In the genomic region with DNA sequence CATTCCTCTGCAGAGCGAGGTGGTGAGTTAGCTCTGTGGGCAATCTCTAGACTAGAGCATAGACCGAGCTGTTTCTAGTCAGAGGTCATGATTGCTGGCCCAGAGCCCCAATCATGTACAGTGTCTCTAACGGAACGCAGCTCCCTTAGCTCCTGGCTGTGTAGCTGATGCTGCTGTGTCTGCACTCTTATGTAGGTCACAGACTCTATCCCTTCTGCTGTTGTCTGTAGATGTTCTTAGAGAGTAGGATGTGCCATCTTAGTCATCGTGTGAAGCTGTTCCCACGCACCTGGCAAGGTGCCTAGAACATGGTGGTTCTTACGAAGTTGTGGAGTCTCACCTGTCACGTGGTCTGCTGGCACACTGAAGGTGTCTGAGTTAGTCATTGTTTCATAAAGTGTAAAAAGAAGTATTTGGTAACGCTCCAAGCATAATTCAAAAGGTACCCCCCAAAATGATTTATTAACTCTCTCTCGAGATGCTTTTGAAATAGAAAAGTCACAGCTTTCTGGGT, we compare ENCODE assay signal across 11 mouse cellular contexts.
DNase-seq lines count a peak whose midpoint lies in the region; ATAC-seq and TF ChIP-seq lines count a peak whose summit lies in the region.
"Had no signal": no experiment of that assay in that cellular context is flagged by ENCODE, and none has a peak within 500 bp of the region (broad histone marks: within the 10 kb centered on the region; RNA-seq: fewer than 3 reads in every experiment).

No protein-coding gene starts in this region.

- peak overlapping the region; percentile 87 for H3K27ac ChIP-seq in left cerebral cortex, adult 2 months
- H3K27ac ChIP-seq: heart, embryonic 13.5 days had no signal

- TF ChIP-seq CTCF in left cerebral cortex, adult 2 months (IDR thresholded peaks at IDR 0.05), result no peak

- DNase-seq in left cerebral cortex, adult 11 months (ENCODE audit: low spot score), result peak; percentile 90
- DNase-seq in left cerebral cortex, postnatal 4 days, result no peak
- peak; percentile 56 to 84 for DNase-seq in frontal cortex, postnatal 10 days (ENCODE audit: low spot score in 2 of 2)
- DNase-seq in left cerebral cortex, adult 2 months (ENCODE audit: extremely low spot score in 1 of 2, low spot score in 2 of 2), result peak; percentile 88 to 93
- peak; percentile 9 for DNase-seq in right cerebral cortex, postnatal 4 days
- no peak for DNase-seq in heart, postnatal 10 days
- DNase-seq in kidney, postnatal 14 days, result no peak
- DNase-seq: kidney, adult 11 months had no signal

- no peak for ATAC-seq in activated CD4-positive, CD25-positive, alpha-beta regulatory T cell, adult 4 months

- intact Hi-C loops in left cerebral cortex, postnatal 4 days (cut with DNase I), result loop anchor here (10.0 kb wide), 1 partner anchor 157 kb away; a partner anchor contains a TSS
- intact Hi-C loops in left cerebral cortex, adult 2 months (cut with DNase I), result loop anchor here (1.0 to 5.0 kb wide), 5 partner anchors 25 to 244 kb away; a partner anchor contains a TSS
- intact Hi-C loops in heart, postnatal 10 days (cut with DNase I), result no loop called here

- H3K4me3 ChIP-seq in left cerebral cortex, adult 2 months, result no peak overlapping the region
- H3K4me3 ChIP-seq: erythroblast, embryonic 14.5 days; heart, embryonic 13.5 days had no signal

Comparison
In these comparisons a context has a peak if more than half of its experiments do, and no peak if none do; other contexts are left out.
1. DNase-seq: peak in left cerebral cortex, adult 11 months (single experiment), frontal cortex, postnatal 10 days (2 of 2), left cerebral cortex, adult 2 months (2 of 2) and right cerebral cortex, postnatal 4 days (single experiment); none in left cerebral cortex, postnatal 4 days (single experiment), heart, postnatal 10 days (0 of 2) and kidney, postnatal 14 days (single experiment).